Mouse (Mus musculus): ENCODE measurements around the gene Olfr1395.

The Olfr1395 gene

GRCm38 (mm10) chr11:49141974-49142373 lies at the start of gene Olfr1395:
Gene Olfr1395 (plus strand): TSS chr11:49142274.
- no peak for DNase-seq

- DNase-seq, result no peak
Observed at GRCm38 (mm10) chr11:49092786-49093185, 49.3 kb upstream of the Olfr1395 start.

GRCm38 (mm10) chr11:49093861-49094660 lies 48.0 kb upstream of the Olfr1395 start:
- no peak for DNase-seq

- DNase-seq, result no peak
Observed at GRCm38 (mm10) chr11:49095367-49095766, 46.7 kb upstream of the Olfr1395 start.

- no peak for DNase-seq
Observed at GRCm38 (mm10) chr11:49100409-49100808, 41.7 kb upstream of the Olfr1395 start.

- no peak for DNase-seq
Observed at GRCm38 (mm10) chr11:49101500-49101899, 40.6 kb upstream of the Olfr1395 start.

- peak; percentile 48 for DNase-seq
Observed at GRCm38 (mm10) chr11:49103047-49103693, 38.9 kb upstream of the Olfr1395 start.

- DNase-seq, result no peak
Observed at GRCm38 (mm10) chr11:49105752-49106151, 36.3 kb upstream of the Olfr1395 start.

GRCm38 (mm10) chr11:49107650-49108537 lies 34.2 kb upstream of the Olfr1395 start:
- DNase-seq, result no peak

GRCm38 (mm10) chr11:49108833-49109232 lies 33.2 kb upstream of the Olfr1395 start:
- DNase-seq, result no peak

- no peak for DNase-seq
Observed at GRCm38 (mm10) chr11:49111000-49111399, 31.1 kb upstream of the Olfr1395 start.

- no peak for DNase-seq
Observed at GRCm38 (mm10) chr11:49112624-49113219, 29.4 kb upstream of the Olfr1395 start.

GRCm38 (mm10) chr11:49114158-49114557 lies 27.9 kb upstream of the Olfr1395 start:
- DNase-seq, result no peak

- DNase-seq, result no peak
Observed at GRCm38 (mm10) chr11:49114774-49115173, 27.3 kb upstream of the Olfr1395 start, which contains the start of gene Olfr1396. Gene Olfr1396 (minus strand): TSS chr11:49114874.

- no peak for DNase-seq
Observed at GRCm38 (mm10) chr11:49119635-49120034, 22.4 kb upstream of the Olfr1395 start.

- no peak for DNase-seq
Observed at GRCm38 (mm10) chr11:49124169-49124568, 17.9 kb upstream of the Olfr1395 start.

- no peak for DNase-seq
Observed at GRCm38 (mm10) chr11:49154077-49154476, 12.0 kb downstream of the Olfr1395 start, which contains the start of gene Olfr1394. Gene Olfr1394 (plus strand): TSS chr11:49154377.

- no peak for DNase-seq
Observed at GRCm38 (mm10) chr11:49156821-49157814, 15.0 kb downstream of the Olfr1395 start.

- DNase-seq, result no peak
Observed at GRCm38 (mm10) chr11:49168839-49169611, 27.0 kb downstream of the Olfr1395 start.

- DNase-seq, result no peak
Observed at GRCm38 (mm10) chr11:49170576-49170975, 28.5 kb downstream of the Olfr1395 start.

GRCm38 (mm10) chr11:49175345-49175744 lies 33.3 kb downstream of the Olfr1395 start:
- no peak for DNase-seq
